Mouse (Mus musculus) liver, embryonic 14.5 days (tissue): ENCODE data around the gene Dgat2. TPM values are rescaled to one million over a fixed set of nuclear protein-coding genes. Genes with fewer than 3 reads are reported as not detected.
A peak's percentile ranks its signal among the peaks of the same experiment; 100 is the strongest.

ENCODE experiments used
- ATAC-seq: fragments of 200-750 bp; cut with Nextera tagmentation; 2 replicates; pipeline ENCODE4 v1.8.0; 2017; ENCODE audit warnings: moderate number of reproducible peaks, mild to moderate bottlenecking, moderate library complexity; ENCODE audit not compliant: insufficient read depth
- DNase-seq, 3 experiments: peaks; one replicate each; pipeline ENCODE4 v3.0.0-alpha.2; 2012 to 2013; ENCODE audit warnings: low read depth in 3 of 3, low spot score in 3 of 3
- H3K27ac ChIP-seq: fragments of 300-500 bp; sonication (generic); 2 replicates; pipeline ENCODE4 v1.5.1; 2014; ENCODE audit warnings: moderate library complexity, mild to moderate bottlenecking, control low read depth, inconsistent platforms
- H3K27me3 ChIP-seq: fragments of 300-500 bp; sonication (generic); 2 replicates; pipeline ENCODE4 v1.6.1; 2014; ENCODE audit warnings: mild to moderate bottlenecking, low read length, moderate library complexity; ENCODE audit not compliant: control insufficient read depth, insufficient read depth
- H3K36me3 ChIP-seq: fragments of 300-500 bp; sonication (generic); replicated peaks from 2 replicates; pipeline ENCODE4 v1.6.1; 2014; ENCODE audit warnings: low read depth; ENCODE audit not compliant: control insufficient read depth, insufficient read depth
- H3K4me1 ChIP-seq, 2 experiments: fragments of 200-500 bp in 1 of 2; fragments of 300-500 bp in 1 of 2; sonication (generic) in 1 of 2; replicated peaks; 2 replicates each; pipeline ENCODE4 v1.6.1; 2012 to 2014; ENCODE audit warnings: antibody characterized with exemption in 1 of 2, inconsistent platforms in 1 of 2, low read length in 1 of 2; ENCODE audit not compliant: control insufficient read depth in 2 of 2, insufficient read depth in 2 of 2
- H3K4me2 ChIP-seq: fragments of 300-500 bp; sonication (generic); 2 replicates; pipeline ENCODE4 v1.6.1; 2014; ENCODE audit warnings: low read depth, mild to moderate bottlenecking, control low read depth, moderate library complexity
- H3K4me3 ChIP-seq, 2 experiments: fragments of 200-500 bp in 1 of 2; fragments of 300-500 bp in 1 of 2; sonication (generic) in 1 of 2; 2 replicates each; pipeline ENCODE4 v1.5.1; 2012 to 2014; ENCODE audit warnings: low read depth in 2 of 2, low read length in 2 of 2, mild to moderate bottlenecking in 2 of 2, control low read depth in 1 of 2, inconsistent platforms in 1 of 2, moderate library complexity in 1 of 2; ENCODE audit not compliant: insufficient read depth in 1 of 2
- H3K9ac ChIP-seq: fragments of 300-500 bp; sonication (generic); replicated peaks from 2 replicates; pipeline ENCODE4 v1.6.1; 2014; ENCODE audit warnings: mild to moderate bottlenecking, control low read depth, moderate library complexity
- H3K9me3 ChIP-seq: fragments of 300-500 bp; sonication (generic); 2 replicates; pipeline ENCODE4 v1.6.1; 2016; ENCODE audit warnings: low read length, mixed read lengths; ENCODE audit not compliant: control insufficient read depth
- CTCF ChIP-seq: IDR thresholded peaks from 2 replicates; pipeline ENCODE4 v1.5.1; 2016; ENCODE audit warnings: antibody characterized with exemption, low read depth, control low read depth
- EP300 ChIP-seq: IDR thresholded peaks from 2 replicates; pipeline ENCODE4 v1.6.1; 2016; ENCODE audit warnings: antibody characterized with exemption, low read depth
- WGBS: fragments of 180-500 bp; shearing (Covaris S2); extraction: QIAGEN DNeasy Blood & Tissue Kit; methylation state at CpG from one replicate; pipeline ENCODE4 v1.1.7; 2014; ENCODE audit not compliant: insufficient replicate concordance; 5-methylcytosine and 5-hydroxymethylcytosine counted together
- polyA plus RNA-seq, 2 experiments: library from polyadenylated mRNA; depleted of rRNA in 1 of 2; stranded (reverse) in 1 of 2; unstranded in 1 of 2; fragments of >200 nt; fragmentation: Nextera tagmentation in 1 of 2; extraction: Ambion mirVana in 1 of 2; gene quantifications; 2 replicates each; pipeline versions ENCODE4 v1.2.1 to v1.2.3; 2012 to 2014

Gene Dgat2
- polyA plus RNA-seq, 2 experiments: 44.0 to 66.8 TPM

GRCm38 (mm10) chr7:99194511-99194910 lies 12.0 kb upstream of the Dgat2 start:
- no peak for ATAC-seq
- no peak for DNase-seq
- H3K27ac ChIP-seq: no peak overlapping the region

GRCm38 (mm10) chr7:99193926-99194325 lies 11.4 kb upstream of the Dgat2 start:
- Histone ChIP-seq H3K4me3 (no peak overlapping the region), H3K9ac (no peak overlapping the region), H3K27me3 (no peaks in the 10 kb centered on the region), H3K27ac (no peak overlapping the region), H3K4me2 (no peak overlapping the region), H3K9me3 (no peaks in the 10 kb centered on the region), H3K36me3 (no peaks in the 10 kb centered on the region), H3K4me1 (peaks cover 0 to 14% of the 10 kb centered on the region in 2 experiments; a peak in 3 of 4 replicates)
- ATAC-seq (no peak), DNase-seq (no peak)
- 61% methylated on average over 4 of the region's 4 CpGs for WGBS
- TF ChIP-seq CTCF: no peak
- no peak for TF ChIP-seq EP300

More at GRCm38 (mm10) chr7:99194511-99194910, 12.0 kb upstream of the Dgat2 start:
- no peak overlapping the region for H3K4me3 ChIP-seq
- H3K9ac ChIP-seq: no peak overlapping the region
- peaks cover 0 to 9% of the 10 kb centered on the region in 2 experiments; a peak in 3 of 4 replicates for H3K4me1 ChIP-seq
- H3K4me2 ChIP-seq: no peak overlapping the region
- no peaks in the 10 kb centered on the region for H3K27me3 ChIP-seq
- 40% methylated on average over 2 of the region's 2 CpGs for WGBS
- H3K36me3 ChIP-seq: no peaks in the 10 kb centered on the region
- no peaks in the 10 kb centered on the region for H3K9me3 ChIP-seq
- no peak for TF ChIP-seq EP300
- TF ChIP-seq CTCF: no peak

GRCm38 (mm10) chr7:99191411-99191810 lies 8.9 kb upstream of the Dgat2 start:
- H3K4me1 ChIP-seq: peaks cover 0 to 19% of the 10 kb centered on the region in 2 experiments; a peak in 3 of 4 replicates

GRCm38 (mm10) chr7:99189885-99190284 lies 7.4 kb upstream of the Dgat2 start:
- Histone ChIP-seq H3K9ac (no peak overlapping the region), H3K36me3 (no peaks in the 10 kb centered on the region), H3K27ac (no peak overlapping the region), H3K4me2 (no peak overlapping the region), H3K4me3 (no peak overlapping the region), H3K27me3 (no peaks in the 10 kb centered on the region), H3K4me1 (peaks cover 0 to 19% of the 10 kb centered on the region in 2 experiments; a peak in 3 of 4 replicates), H3K9me3 (no peaks in the 10 kb centered on the region)
- TF ChIP-seq CTCF: no peak
- no peak for TF ChIP-seq EP300
- DNase-seq (no peak), ATAC-seq (no peak)
- 36% methylated on average over 5 of the region's 5 CpGs for WGBS

More at GRCm38 (mm10) chr7:99191411-99191810, 8.9 kb upstream of the Dgat2 start:
- no peaks in the 10 kb centered on the region for H3K27me3 ChIP-seq
- H3K36me3 ChIP-seq: no peaks in the 10 kb centered on the region
- no peak overlapping the region for H3K4me2 ChIP-seq
- H3K9ac ChIP-seq: no peak overlapping the region
- no peak overlapping the region for H3K27ac ChIP-seq
- DNase-seq (no peak), ATAC-seq (peak; percentile 41; the same call in 1 of the 2 replicates)
- H3K4me3 ChIP-seq: no peak overlapping the region
- TF ChIP-seq CTCF (no peak), EP300 (no peak)
- H3K9me3 ChIP-seq: no peaks in the 10 kb centered on the region

- DNase-seq (no peak), ATAC-seq (peak; percentile 13; the same call in 1 of the 2 replicates)
- no peaks in the 10 kb centered on the region; the same call in 1 of the 2 replicates for H3K27me3 ChIP-seq
- H3K4me3 ChIP-seq: no peak overlapping the region
- WGBS: 45% methylated on average over 6 of the region's 6 CpGs
- H3K9me3 ChIP-seq: no peaks in the 10 kb centered on the region
- H3K36me3 ChIP-seq: no peaks in the 10 kb centered on the region
- TF ChIP-seq CTCF: no peak
- TF ChIP-seq EP300: no peak
- no peak overlapping the region for H3K9ac ChIP-seq
- no peak overlapping the region for H3K4me2 ChIP-seq
- no peak overlapping the region for H3K27ac ChIP-seq
- peaks cover 0 to 22% of the 10 kb centered on the region in 2 experiments; a peak in 3 of 4 replicates for H3K4me1 ChIP-seq
These were observed 6.1 kb upstream of the Dgat2 start for GRCm38 (mm10) chr7:99188630-99189029.
